Mouse (Mus musculus) testis, adult 2 months (tissue): Measurements from ENCODE around the gene Slc38a6.

Experiments
- CTCF ChIP-seq: fragments of 200-500 bp; IDR thresholded peaks from 2 replicates; pipeline ENCODE4 v1.5.1; 2012; ENCODE audit warnings: low read depth, mild to moderate bottlenecking, inconsistent platforms, low read length, moderate library complexity; ENCODE audit not compliant: control insufficient read depth, insufficient read depth, insufficient replicate concordance
- POLR2A ChIP-seq: fragments of 200-500 bp; IDR thresholded peaks from 2 replicates; pipeline ENCODE4 v1.6.1; 2012; ENCODE audit warnings: low read depth, mild to moderate bottlenecking, inconsistent platforms, low read length, moderate library complexity; ENCODE audit not compliant: control insufficient read depth

- no peak for TF ChIP-seq POLR2A
- TF ChIP-seq CTCF, result no peak
Observed at GRCm38 (mm10) chr12:73350982-73351381, 64.4 kb downstream of the Slc38a6 start.
